Mouse (Mus musculus) spleen, adult 2 months (tissue): ENCODE results near the gene Ttc22.

Experiments used
- CTCF ChIP-seq: fragments of 200-500 bp; IDR thresholded peaks from 2 replicates; pipeline ENCODE4 v1.5.1; 2011; ENCODE audit warnings: mild to moderate bottlenecking, inconsistent platforms; ENCODE audit not compliant: insufficient read depth, insufficient read length, insufficient replicate concordance; ENCODE audit errors: extremely low read depth
- POLR2A ChIP-seq: fragments of 200-500 bp; IDR thresholded peaks from 2 replicates; pipeline ENCODE4 v1.6.1; 2011; ENCODE audit warnings: low read depth, low read length, inconsistent platforms

DNA sequence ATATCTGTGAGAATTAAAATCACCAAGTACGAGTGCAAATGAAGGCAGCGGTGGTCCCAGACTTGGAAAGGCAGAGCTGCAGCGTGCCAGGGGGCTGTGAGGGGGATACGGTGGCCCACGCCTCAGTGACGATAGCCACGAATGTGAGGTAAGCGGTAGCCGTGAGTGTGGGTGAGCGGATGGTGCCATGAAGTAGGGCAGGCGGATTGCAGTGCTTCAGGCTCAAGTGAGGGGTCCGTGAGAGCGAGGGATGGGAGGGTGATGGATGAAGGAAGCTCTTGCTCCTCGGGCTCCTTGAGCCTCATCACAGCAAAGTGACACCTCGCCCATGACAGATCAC lies 40.4 kb upstream of the Ttc22 start:
- TF ChIP-seq POLR2A (no peak), CTCF (no peak)
